Mouse (Mus musculus): ENCODE results near the gene Blcap. TPM values are rescaled to one million over a fixed set of nuclear protein-coding genes. Genes with fewer than 3 reads are reported as not detected.
A peak's percentile ranks its signal among the peaks of the same experiment; 100 is the strongest.

The Blcap gene
- total RNA-seq, 2 experiments from 2014 or later, result 72.6 to 77.9 TPM

DNA sequence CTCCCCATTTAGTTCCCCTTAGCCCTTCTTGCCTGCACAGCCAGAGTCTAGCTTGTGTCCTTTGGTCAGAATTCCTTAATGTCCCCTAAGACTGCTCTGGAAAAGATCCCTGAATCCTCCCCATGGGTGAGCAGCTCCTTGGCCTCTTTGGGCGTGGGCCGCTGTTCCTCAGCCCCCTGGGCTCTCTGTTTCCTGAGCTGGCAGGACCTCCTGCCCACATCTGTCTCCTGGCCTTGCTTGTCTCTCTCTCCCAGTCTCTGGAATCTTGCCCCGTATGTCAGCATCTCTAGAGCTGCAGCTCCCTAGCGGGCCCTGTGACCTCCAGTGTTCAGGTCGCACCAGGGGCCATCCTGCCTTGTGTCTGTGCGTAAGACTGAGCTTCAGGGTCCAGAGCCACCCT, 51.6 kb downstream of the Blcap start:
- DNase-seq, result no peak

DNA sequence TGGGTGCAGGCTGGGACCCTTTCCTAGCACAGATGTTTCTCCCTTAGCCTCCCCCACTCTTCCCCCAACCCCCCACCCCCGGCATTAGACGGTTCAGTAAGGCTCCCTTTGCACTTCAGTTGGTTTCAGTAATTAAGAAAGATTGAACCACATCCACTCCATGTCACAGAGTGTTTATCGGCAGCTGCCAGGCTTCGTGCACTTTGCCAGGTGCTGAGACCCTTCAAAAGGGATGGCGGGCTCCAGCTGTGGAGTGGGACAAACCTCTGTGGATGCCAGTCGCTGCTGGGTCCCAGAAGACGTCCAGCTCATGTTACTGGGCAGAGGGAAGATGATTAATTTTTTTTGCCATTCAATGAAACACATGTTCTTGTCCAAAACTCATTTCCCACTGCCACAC, 52.6 kb downstream of the Blcap start:
- DNase-seq, result no peak

DNA sequence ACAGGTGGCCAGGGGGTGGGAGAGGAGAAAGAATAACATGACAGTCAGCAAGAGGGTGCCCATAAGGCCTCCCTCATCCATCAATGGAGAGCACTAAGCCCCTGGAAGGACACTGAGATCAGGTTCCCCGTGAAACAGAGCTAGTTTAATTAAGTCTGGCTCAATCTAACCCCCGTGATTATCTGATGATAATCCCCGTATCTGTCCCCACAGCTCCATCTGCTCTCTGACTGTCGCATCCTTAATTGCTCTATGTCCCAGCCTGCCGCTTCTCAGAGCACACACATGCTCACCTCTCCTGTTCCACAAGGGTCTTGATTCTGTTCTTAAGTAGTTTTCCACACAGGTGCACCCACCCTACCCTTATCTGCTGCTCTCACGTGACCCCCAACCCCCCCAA, 53.5 kb downstream of the Blcap start:
- no peak for DNase-seq

DNA sequence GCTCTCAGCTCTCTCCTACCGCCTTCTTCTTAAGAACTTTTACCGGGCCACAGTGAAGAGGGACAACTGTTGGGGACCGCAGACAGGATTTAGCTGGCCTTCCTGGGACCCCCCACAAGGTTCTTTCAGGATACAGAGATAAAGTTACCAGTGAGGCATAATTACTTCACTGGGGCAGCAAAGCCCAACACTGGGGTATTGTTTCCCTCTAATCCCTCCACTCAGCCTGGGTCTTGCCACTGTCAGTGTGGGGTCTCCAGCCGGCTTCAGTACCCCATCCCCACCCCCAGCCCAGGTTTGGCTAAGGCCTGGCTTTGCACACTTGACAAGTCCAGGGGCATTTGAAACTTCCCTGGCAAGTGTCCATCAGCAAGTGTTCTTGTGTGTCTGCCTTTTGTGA, 56.7 kb downstream of the Blcap start:
- DNase-seq, result no peak

DNA sequence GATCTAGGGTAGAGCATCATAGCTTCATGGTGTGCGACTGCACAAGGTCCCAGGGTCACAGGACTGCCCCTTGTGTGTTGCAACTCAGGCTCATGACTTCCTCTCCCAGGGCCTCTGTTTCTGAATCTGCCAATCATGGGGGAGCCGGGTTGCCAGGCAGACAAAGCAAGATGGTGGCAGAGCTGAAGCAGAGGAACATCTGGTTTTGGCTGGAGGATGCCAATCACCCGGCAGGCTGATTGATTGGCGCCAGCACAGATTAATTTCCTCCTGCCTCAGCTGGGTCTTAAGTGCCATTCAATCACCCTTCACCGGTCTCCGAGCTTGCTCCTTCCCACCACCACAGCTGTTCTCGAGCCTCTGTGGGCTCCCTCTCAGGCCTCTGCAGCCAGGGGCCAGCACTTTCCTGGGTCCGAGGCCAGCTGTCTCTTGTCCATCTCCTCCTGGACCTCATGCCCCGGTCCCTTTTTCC, 57.3 kb downstream of the Blcap start:
- peak; percentile 35 to 45 for DNase-seq

DNA sequence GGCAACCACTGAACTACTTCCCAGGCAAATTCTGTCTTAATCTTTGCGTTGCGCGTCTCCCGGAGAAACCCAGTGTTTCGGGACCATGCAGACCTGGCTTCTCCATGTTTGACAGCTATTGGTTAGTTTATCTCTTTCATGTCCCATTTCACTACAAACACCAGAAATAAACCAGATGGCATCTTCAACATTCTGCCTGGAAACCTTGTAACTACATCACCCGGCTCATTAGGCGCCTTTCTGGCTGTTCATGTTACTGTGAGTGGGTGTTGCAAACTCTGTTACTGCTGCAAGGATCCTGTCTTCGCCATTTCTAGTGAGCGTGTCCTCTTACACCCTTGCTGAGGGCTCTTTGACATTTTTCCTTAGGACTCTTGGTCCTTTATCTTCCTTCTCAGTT, 58.2 kb downstream of the Blcap start:
- no peak for DNase-seq

DNA sequence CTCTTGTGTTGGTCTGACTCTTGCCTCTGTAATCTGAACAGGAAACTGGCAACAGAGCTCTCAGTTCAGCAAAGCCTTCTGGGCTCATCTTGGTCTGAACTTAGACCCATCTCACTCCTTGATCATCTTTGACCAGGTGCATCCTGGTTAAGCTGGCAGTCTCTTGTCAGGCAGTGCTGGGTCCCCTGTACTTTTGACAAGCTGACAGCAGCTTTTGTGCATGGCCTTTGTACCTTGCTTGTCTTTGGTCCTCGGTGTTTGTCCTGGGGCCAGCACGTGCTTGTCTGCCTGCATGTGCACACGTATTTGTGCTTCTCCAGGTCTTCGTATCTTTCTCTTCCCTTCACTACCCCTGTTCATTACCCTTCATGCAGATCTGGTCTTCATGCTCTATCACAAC, 61.0 kb downstream of the Blcap start:
- DNase-seq, result no peak

DNA sequence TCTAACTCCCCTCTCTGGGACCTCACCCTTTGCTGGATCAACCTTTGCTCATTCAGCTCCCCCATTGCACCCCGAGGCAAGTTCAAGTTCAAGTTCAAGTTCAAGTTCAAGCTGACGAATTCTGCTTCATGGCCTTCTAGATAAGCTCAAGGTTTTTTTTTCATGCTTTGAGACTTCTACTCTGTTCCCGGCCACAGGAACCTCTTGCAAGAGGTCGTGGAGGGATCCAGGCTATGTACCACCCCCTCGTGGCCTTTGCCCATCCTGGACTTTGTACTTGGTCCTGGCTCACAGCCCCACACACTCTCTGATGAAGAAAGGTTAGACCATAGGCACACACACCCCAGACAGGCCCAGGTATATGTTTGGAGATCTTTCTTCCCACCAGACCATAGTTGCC, 61.9 kb downstream of the Blcap start:
- DNase-seq, result peak; percentile 34 to 35

DNA sequence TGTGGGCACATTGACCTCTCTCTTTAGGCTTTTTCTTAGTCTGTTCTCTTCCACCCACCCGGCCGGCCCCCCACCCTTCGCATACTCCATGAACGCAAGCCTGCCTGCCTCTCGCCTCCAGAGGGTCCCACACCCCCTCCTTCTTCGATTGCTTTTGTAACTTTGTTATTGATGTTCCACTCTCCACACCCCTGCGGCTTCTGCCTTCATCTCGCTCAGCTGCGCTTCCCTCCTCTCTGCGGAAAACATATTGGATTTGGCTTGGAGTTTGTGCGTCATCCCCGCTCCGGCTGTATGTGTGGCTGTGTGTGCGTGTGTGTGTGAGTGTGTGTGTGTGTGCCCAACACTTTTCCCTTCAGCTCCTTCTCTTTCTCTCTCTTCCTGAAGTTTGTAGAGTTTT, 64.3 kb downstream of the Blcap start:
- peak in 1 of 2 experiments; percentile 22 for DNase-seq

Small RNA genes lying within 50 kb of the gene (microRNA-seq; reads per million reads assigned to microRNA genes)
- gene Gm23134, result 1.7 reads per million

Other genes starting within 250 kb of the Blcap start
- gene Ghrh, start 223.8 kb downstream of the Blcap start, total RNA-seq (2021), result not detected
- gene Manbal, start 203.7 kb downstream of the Blcap start, total RNA-seq (2021), result 10 to 100 TPM; 31.6 to 34.1 TPM
- 10 to 100 TPM; 17.7 to 18.0 TPM for gene Src, start 152.8 kb downstream of the Blcap start, total RNA-seq (2021)
- gene Nnat, start 11.2 kb downstream of the Blcap start, total RNA-seq (2021), result 10 to 100 TPM; 50.0 to 97.9 TPM
- gene Ctnnbl1, start 166.1 kb upstream of the Blcap start, total RNA-seq (2021), result 10 to 100 TPM; 17.6 to 18.0 TPM